Mouse (Mus musculus): Measurements from ENCODE around the gene Map3k21. TPM values are rescaled to one million over a fixed set of nuclear protein-coding genes. Genes with fewer than 3 reads are reported as not detected.

The Map3k21 gene
- polyA plus RNA-seq, 1 experiment from 2014 or later, result 0.72 TPM

DNA sequence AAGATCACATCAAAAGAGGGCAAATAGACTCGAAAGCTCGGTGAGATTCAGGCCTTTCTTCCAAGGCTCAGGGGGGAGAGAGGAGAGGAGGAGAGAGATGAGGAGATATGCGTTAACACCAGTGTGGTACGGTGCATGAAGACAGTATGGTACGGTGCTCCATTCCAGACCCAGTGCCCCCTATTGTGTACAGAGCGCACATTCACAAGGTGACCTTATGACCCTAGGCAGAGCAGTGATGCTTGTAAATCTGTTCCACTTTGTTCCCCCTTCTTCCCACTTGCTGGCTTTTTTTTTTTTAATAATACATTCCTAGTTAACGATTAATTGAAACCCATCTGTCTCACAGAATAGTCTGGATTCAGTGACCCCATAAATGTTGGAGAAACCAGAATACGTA is 9.3 kb downstream of the Map3k21 start:
- Histone ChIP-seq H3K27ac (no peak overlapping the region), H3K36me3 (replicated peaks) (no peaks in the 10 kb centered on the region), H3K4me2 (no peak overlapping the region), H3K27me3 (replicated peaks) (no peaks in the 10 kb centered on the region), H3K9ac (no peak overlapping the region), H3K4me3 (no peak overlapping the region), H3K4me1 (no peaks in the 10 kb centered on the region), H3K9me3 (no peaks in the 10 kb centered on the region)
- 46% methylated on average over 8 of the region's 8 CpGs for WGBS
- ATAC-seq (replicated peaks), result no peak

GRCm38 (mm10) chr8:125920281-125920680 is 10.0 kb downstream of the Map3k21 start:
- no peak overlapping the region for H3K4me2 ChIP-seq
- no peaks in the 10 kb centered on the region for H3K4me1 ChIP-seq
- no peaks in the 10 kb centered on the region for H3K27me3 ChIP-seq (replicated peaks)
- 76% methylated on average over 10 of the region's 10 CpGs for WGBS
- no peak overlapping the region for H3K9ac ChIP-seq
- H3K4me3 ChIP-seq, result no peak overlapping the region
- H3K27ac ChIP-seq, result no peak overlapping the region
- no peaks in the 10 kb centered on the region for H3K36me3 ChIP-seq (replicated peaks)
- no peak for ATAC-seq (replicated peaks)
- H3K9me3 ChIP-seq, result no peaks in the 10 kb centered on the region

DNA sequence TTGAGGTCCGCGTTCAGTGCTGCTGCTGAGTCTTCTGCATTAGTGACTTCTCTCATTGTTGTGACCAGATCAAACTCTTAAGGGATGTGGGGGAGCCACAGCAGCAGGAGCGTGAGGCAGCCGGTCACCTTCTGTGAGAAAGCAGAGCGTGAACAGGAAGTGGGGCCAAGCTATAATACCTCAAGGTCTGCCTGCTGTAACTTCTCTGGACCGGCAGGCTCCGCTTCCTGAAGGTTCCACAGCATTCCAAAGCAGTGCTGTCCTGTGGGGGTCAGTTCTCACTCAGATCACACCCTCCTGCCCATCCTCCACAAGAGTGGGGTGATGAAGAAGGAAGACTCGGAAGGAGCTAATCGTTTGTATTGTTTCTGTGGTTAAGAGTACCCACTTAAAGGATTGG is 10.5 kb downstream of the Map3k21 start:
- Histone ChIP-seq H3K36me3 (replicated peaks) (no peaks in the 10 kb centered on the region), H3K4me3 (no peak overlapping the region), H3K9me3 (no peaks in the 10 kb centered on the region), H3K27ac (no peak overlapping the region), H3K9ac (no peak overlapping the region), H3K4me2 (no peak overlapping the region), H3K27me3 (replicated peaks) (no peaks in the 10 kb centered on the region), H3K4me1 (no peaks in the 10 kb centered on the region)
- no peak for ATAC-seq (replicated peaks)
- WGBS, result 83% methylated on average over 9 of the region's 9 CpGs

DNA sequence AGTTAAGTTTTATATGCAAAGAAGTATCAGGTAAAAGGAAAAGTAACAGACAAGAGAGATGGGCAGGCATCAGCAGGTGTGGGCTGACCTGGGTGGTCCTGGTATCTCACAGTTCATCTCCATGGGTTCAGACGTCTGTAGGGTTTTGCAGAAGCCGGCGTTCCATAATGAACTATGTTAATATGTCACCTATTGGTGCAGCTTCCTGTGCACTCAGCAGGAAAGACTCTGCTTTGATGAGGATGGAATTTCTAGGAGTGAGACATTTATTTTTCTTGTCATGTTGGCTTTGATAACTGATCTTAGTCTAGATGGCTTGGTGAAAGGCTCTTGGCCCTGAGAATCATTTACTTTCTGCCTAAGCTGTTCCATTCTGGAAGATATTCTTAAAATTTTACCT is 12.1 kb downstream of the Map3k21 start:
- WGBS, result 88% methylated on average over 3 of the region's 3 CpGs
- Histone ChIP-seq H3K27me3 (replicated peaks) (no peaks in the 10 kb centered on the region), H3K9ac (no peak overlapping the region), H3K4me3 (no peak overlapping the region), H3K36me3 (replicated peaks) (no peaks in the 10 kb centered on the region), H3K27ac (no peak overlapping the region), H3K4me2 (no peak overlapping the region), H3K4me1 (no peaks in the 10 kb centered on the region), H3K9me3 (no peaks in the 10 kb centered on the region)
- ATAC-seq (replicated peaks), result no peak

DNA sequence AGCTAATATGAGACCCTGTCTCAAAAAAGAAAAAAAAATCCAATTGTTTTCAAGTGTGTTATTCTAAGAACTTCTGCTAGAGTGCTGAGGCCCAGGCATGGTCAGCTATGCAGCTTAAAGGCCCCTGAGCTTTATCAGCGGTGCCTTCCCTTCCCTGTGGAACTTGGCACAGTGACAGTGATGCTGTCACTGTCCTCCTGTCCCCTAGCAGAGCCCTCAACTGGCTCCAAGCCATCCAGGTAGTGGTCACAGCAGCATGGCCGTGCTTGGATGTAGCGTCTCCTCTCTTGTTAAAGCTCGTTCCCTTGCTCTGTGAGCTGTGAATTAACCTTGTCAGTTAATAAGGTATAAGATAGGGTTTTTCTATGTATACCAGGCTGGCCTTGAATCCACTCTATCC is 16.4 kb downstream of the Map3k21 start:
- Histone ChIP-seq H3K4me1 (no peaks in the 10 kb centered on the region), H3K9ac (no peak overlapping the region), H3K36me3 (replicated peaks) (no peaks in the 10 kb centered on the region), H3K4me2 (no peak overlapping the region), H3K27ac (no peak overlapping the region), H3K4me3 (no peak overlapping the region), H3K9me3 (no peaks in the 10 kb centered on the region), H3K27me3 (replicated peaks) (no peaks in the 10 kb centered on the region)
- WGBS, result 90% methylated on average over 4 of the region's 4 CpGs
- no peak for ATAC-seq (replicated peaks)

DNA sequence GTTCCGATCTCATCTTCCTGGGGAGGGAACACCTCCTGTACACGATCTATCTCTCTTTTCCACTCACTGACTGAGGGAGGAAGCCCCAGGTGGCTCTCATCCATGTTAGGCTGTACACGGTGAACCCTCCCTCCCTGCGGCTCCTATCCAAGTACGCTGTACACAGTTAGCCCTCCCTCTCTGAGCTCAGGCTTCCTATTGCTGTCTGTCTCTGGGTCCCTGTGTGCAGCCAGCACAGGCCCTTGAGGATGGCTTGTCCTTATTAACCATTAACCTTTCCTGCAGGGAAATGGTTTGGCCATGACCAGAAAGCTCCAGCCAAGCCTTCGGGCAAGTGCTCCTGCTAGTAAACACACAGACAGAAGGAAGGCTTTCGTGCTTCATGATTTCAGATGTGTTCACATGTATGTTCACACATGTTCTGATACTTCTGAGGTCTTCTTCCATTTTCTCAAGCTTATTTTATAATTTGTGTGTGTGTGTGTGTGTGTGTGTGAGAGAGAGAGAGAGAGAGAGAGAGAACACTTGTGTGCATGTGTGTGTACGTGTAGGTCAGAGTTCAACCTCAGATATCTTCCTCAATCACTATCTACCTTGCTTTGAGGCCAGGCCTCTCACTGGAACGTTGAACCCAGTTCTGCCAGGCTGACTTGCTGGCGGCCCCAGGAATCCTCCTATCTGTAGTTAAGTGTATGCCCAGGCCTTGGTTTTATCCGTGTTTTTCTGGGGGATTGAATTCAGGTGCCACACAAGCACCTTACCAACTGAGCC is 20.2 kb downstream of the Map3k21 start:
- WGBS, result 88% methylated on average over 11 of the region's 11 CpGs
- ATAC-seq (replicated peaks), result no peak
- H3K9me3 ChIP-seq, result no peaks in the 10 kb centered on the region
- H3K27ac ChIP-seq, result no peak overlapping the region
- H3K4me1 ChIP-seq, result no peaks in the 10 kb centered on the region
- no peak overlapping the region for H3K4me2 ChIP-seq
- no peak overlapping the region for H3K4me3 ChIP-seq
- no peaks in the 10 kb centered on the region for H3K36me3 ChIP-seq (replicated peaks)
- H3K27me3 ChIP-seq (replicated peaks), result no peaks in the 10 kb centered on the region
- H3K9ac ChIP-seq, result no peak overlapping the region

- Histone ChIP-seq H3K4me1 (no peaks in the 10 kb centered on the region), H3K36me3 (replicated peaks) (no peaks in the 10 kb centered on the region), H3K9me3 (no peaks in the 10 kb centered on the region), H3K9ac (no peak overlapping the region), H3K27me3 (replicated peaks) (no peaks in the 10 kb centered on the region), H3K4me3 (no peak overlapping the region), H3K27ac (no peak overlapping the region), H3K4me2 (no peak overlapping the region)
- ATAC-seq (replicated peaks), result no peak
- 86% methylated on average over 6 of the region's 6 CpGs for WGBS
These were observed 21.6 kb downstream of the Map3k21 start for GRCm38 (mm10) chr8:125931822-125932221.

GRCm38 (mm10) chr8:125935649-125936048 is 25.4 kb downstream of the Map3k21 start:
- no peaks in the 10 kb centered on the region for H3K36me3 ChIP-seq (replicated peaks)
- WGBS, result 49% methylated on average over 9 of the region's 9 CpGs
- no peak overlapping the region for H3K4me2 ChIP-seq

GRCm38 (mm10) chr8:125944511-125944910 is 34.3 kb downstream of the Map3k21 start:
- no peak overlapping the region for H3K4me2 ChIP-seq
- no peaks in the 10 kb centered on the region for H3K4me1 ChIP-seq
- no peak for ATAC-seq (replicated peaks)
- H3K36me3 ChIP-seq (replicated peaks), result no peaks in the 10 kb centered on the region
- no peak overlapping the region for H3K9ac ChIP-seq
- H3K4me3 ChIP-seq, result no peak overlapping the region
- no peaks in the 10 kb centered on the region for H3K27me3 ChIP-seq (replicated peaks)
- H3K9me3 ChIP-seq, result no peaks in the 10 kb centered on the region
- WGBS, result 79% methylated on average over 4 of the region's 4 CpGs
- H3K27ac ChIP-seq, result no peak overlapping the region

More at GRCm38 (mm10) chr8:125935649-125936048, 25.4 kb downstream of the Map3k21 start:
- Histone ChIP-seq H3K27me3 (replicated peaks) (no peaks in the 10 kb centered on the region), H3K27ac (no peak overlapping the region), H3K9ac (no peak overlapping the region), H3K4me1 (no peaks in the 10 kb centered on the region), H3K9me3 (no peaks in the 10 kb centered on the region), H3K4me3 (no peak overlapping the region)
- ATAC-seq (replicated peaks), result no peak

GRCm38 (mm10) chr8:125948696-125949308 is 38.6 kb downstream of the Map3k21 start:
- Histone ChIP-seq H3K36me3 (replicated peaks) (no peaks in the 10 kb centered on the region), H3K27ac (no peak overlapping the region), H3K4me1 (0 out of 2 replicates have a peak, but pooled peaks cover 3% of the 10 kb centered on the region), H3K4me3 (no peak overlapping the region), H3K9me3 (no peaks in the 10 kb centered on the region), H3K4me2 (no peak overlapping the region), H3K27me3 (replicated peaks) (no peaks in the 10 kb centered on the region), H3K9ac (no peak overlapping the region)
- WGBS, result 84% methylated on average over 9 of the region's 9 CpGs
- ATAC-seq (replicated peaks), result no peak

- Histone ChIP-seq H3K9ac (no peak overlapping the region), H3K27ac (0 out of 2 replicates have a peak overlapping the region, but pooled peaks have one; percentile 43), H3K4me3 (no peak overlapping the region), H3K27me3 (replicated peaks) (peaks cover 5% of the 10 kb centered on the region; the same call in 1 of the 2 replicates), H3K4me1 (0 out of 2 replicates have a peak, but pooled peaks cover 3% of the 10 kb centered on the region), H3K9me3 (no peaks in the 10 kb centered on the region), H3K4me2 (peak overlapping the region; percentile 25; the same call in 1 of the 2 replicates), H3K36me3 (replicated peaks) (no peaks in the 10 kb centered on the region)
- WGBS, result 27% methylated on average over 23 of the region's 23 CpGs
- ATAC-seq (replicated peaks), result peak; percentile 80
These were observed 40.0 kb downstream of the Map3k21 start for GRCm38 (mm10) chr8:125950007-125950940.

GRCm38 (mm10) chr8:125955671-125956070 is 45.4 kb downstream of the Map3k21 start:
- no peak for ATAC-seq (replicated peaks)
- Histone ChIP-seq H3K9me3 (no peaks in the 10 kb centered on the region), H3K4me3 (no peak overlapping the region), H3K27me3 (replicated peaks) (peaks cover 5% of the 10 kb centered on the region; the same call in 1 of the 2 replicates), H3K9ac (no peak overlapping the region), H3K4me1 (0 out of 2 replicates have a peak, but pooled peaks cover under 1% of the 10 kb centered on the region), H3K27ac (no peak overlapping the region), H3K36me3 (replicated peaks) (no peaks in the 10 kb centered on the region), H3K4me2 (peak overlapping the region; percentile 11; the same call in 1 of the 2 replicates)
- WGBS, result 14% methylated on average over 11 of the region's 11 CpGs
